Mouse (Mus musculus) liver, postnatal 0 days (tissue): Measurements from ENCODE around the gene Pomgnt2.

Experiments
- CTCF ChIP-seq: sonication (generic); IDR thresholded peaks from 2 replicates; pipeline ENCODE4 v1.5.1; 2016; ENCODE audit warnings: antibody characterized with exemption, low read depth
- EP300 ChIP-seq: IDR thresholded peaks from 2 replicates; pipeline ENCODE4 v1.6.1; 2016; ENCODE audit warnings: antibody characterized with exemption, low read depth, mild to moderate bottlenecking

DNA sequence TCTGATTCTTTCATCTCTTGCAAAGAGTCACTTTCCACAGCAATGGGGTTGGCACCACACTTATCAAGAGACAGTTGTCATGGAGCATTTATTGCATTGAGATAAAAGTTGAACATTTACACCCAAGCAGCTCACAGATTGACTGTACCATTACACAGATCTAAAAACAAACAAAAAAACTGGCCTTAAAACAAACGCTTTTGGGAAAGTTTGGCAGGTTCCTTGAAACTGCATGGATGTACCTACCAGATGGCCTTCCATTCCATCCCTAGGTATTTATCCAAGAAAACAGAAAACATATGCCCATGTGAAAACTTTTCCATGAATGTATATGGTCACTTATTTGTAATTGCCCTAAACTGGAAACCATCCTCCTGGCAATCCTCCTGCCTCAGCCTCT is 41.7 kb upstream of the Pomgnt2 start:
- TF ChIP-seq EP300 (no peak), CTCF (no peak)
